Mouse (Mus musculus) midbrain, embryonic 13.5 days (tissue): ENCODE data around the gene Samd4. TPM values are rescaled to one million over a fixed set of nuclear protein-coding genes. Genes with fewer than 3 reads are reported as not detected.

Experiments used
- ATAC-seq: fragments of 200-750 bp; cut with Nextera tagmentation; 2 replicates; pipeline ENCODE4 v1.8.0; 2017; ENCODE audit warnings: mild to moderate bottlenecking, moderate TSS enrichment, moderate library complexity
- H3K27ac ChIP-seq: fragments of 300-500 bp; sonication (generic); 2 replicates; pipeline ENCODE4 v1.5.1; 2015; ENCODE audit warnings: inconsistent platforms, mild to moderate bottlenecking, moderate library complexity
- H3K27me3 ChIP-seq: fragments of 300-500 bp; sonication (generic); 2 replicates; pipeline ENCODE4 v1.6.1; 2015; ENCODE audit warnings: mild to moderate bottlenecking, inconsistent platforms
- H3K36me3 ChIP-seq: fragments of 300-500 bp; sonication (generic); 2 replicates; pipeline ENCODE4 v1.6.1; 2015; ENCODE audit warnings: mild to moderate bottlenecking, inconsistent platforms
- H3K4me1 ChIP-seq: fragments of 300-500 bp; sonication (generic); replicated peaks from 2 replicates; pipeline ENCODE4 v1.6.1; 2015; ENCODE audit warnings: inconsistent platforms
- H3K4me2 ChIP-seq: fragments of 300-500 bp; sonication (generic); replicated peaks from 2 replicates; pipeline ENCODE4 v1.6.1; 2015; ENCODE audit warnings: moderate library complexity, mild to moderate bottlenecking, inconsistent platforms
- H3K4me3 ChIP-seq: fragments of 300-500 bp; sonication (generic); replicated peaks from 2 replicates; pipeline ENCODE4 v1.5.1; 2015; ENCODE audit warnings: mild to moderate bottlenecking, inconsistent platforms
- H3K9ac ChIP-seq: fragments of 300-500 bp; sonication (generic); replicated peaks from 2 replicates; pipeline ENCODE4 v1.6.1; 2015; ENCODE audit warnings: mild to moderate bottlenecking, inconsistent platforms
- H3K9me3 ChIP-seq: fragments of 300-500 bp; sonication (generic); 2 replicates; pipeline ENCODE4 v1.6.1; 2016; ENCODE audit warnings: mild to moderate bottlenecking, inconsistent platforms
- WGBS: fragments of 180-500 bp; shearing (Covaris S2); methylation state at CpG from one replicate; pipeline ENCODE4 v1.1.7; 2015; 5-methylcytosine and 5-hydroxymethylcytosine counted together
- polyA plus RNA-seq: library from polyadenylated mRNA; unstranded; fragments of >200 nt; fragmentation: Nextera tagmentation; extraction: Ambion mirVana; gene quantifications from 2 replicates; pipeline ENCODE4 v1.2.1, GENCODE M21; 2015

Samd4 gene
- polyA plus RNA-seq, 1 experiment from 2014 or later, result 4.3 TPM

GRCm38 (mm10) chr14:46962832-46963231, 80.2 kb downstream of the Samd4 start:
- Histone ChIP-seq H3K36me3 (no peaks in the 10 kb centered on the region), H3K27me3 (no peaks in the 10 kb centered on the region), H3K4me1 (peaks cover 2% of the 10 kb centered on the region; the same call in 1 of the 2 replicates), H3K27ac (no peak overlapping the region), H3K9ac (no peak overlapping the region), H3K4me3 (no peak overlapping the region), H3K9me3 (no peaks in the 10 kb centered on the region), H3K4me2 (no peak overlapping the region)
- no peak for ATAC-seq
- WGBS, result 88% methylated on average over 5 of the region's 5 CpGs

- ATAC-seq, result peak; percentile 67; the same call in 1 of the 2 replicates
- no peaks in the 10 kb centered on the region for H3K9me3 ChIP-seq
- H3K4me1 ChIP-seq, result peaks cover 2% of the 10 kb centered on the region; the same call in 1 of the 2 replicates
- H3K9ac ChIP-seq, result no peak overlapping the region
- no peak overlapping the region for H3K27ac ChIP-seq
- H3K27me3 ChIP-seq, result no peaks in the 10 kb centered on the region
- no peaks in the 10 kb centered on the region for H3K36me3 ChIP-seq
- no peak overlapping the region for H3K4me2 ChIP-seq
- H3K4me3 ChIP-seq, result no peak overlapping the region
- 98% methylated on average over 2 of the region's 2 CpGs for WGBS
Observed at GRCm38 (mm10) chr14:46964074-46964872, 81.6 kb downstream of the Samd4 start.

- no peak overlapping the region for H3K27ac ChIP-seq
- H3K4me1 ChIP-seq, result peaks cover 2% of the 10 kb centered on the region; the same call in 1 of the 2 replicates
- no peak for ATAC-seq
- no peak overlapping the region for H3K4me3 ChIP-seq
- no peak overlapping the region for H3K4me2 ChIP-seq
- H3K36me3 ChIP-seq, result no peaks in the 10 kb centered on the region
- WGBS, result 87% methylated on average over 10 of the region's 10 CpGs
- no peaks in the 10 kb centered on the region for H3K9me3 ChIP-seq
- H3K27me3 ChIP-seq, result no peaks in the 10 kb centered on the region
- H3K9ac ChIP-seq, result no peak overlapping the region
Observed at GRCm38 (mm10) chr14:46966206-46966605, 83.6 kb downstream of the Samd4 start.

GRCm38 (mm10) chr14:46968046-46968445, 85.4 kb downstream of the Samd4 start:
- ATAC-seq, result no peak
- Histone ChIP-seq H3K27me3 (no peaks in the 10 kb centered on the region), H3K36me3 (no peaks in the 10 kb centered on the region), H3K4me3 (no peak overlapping the region), H3K4me1 (peaks cover 2% of the 10 kb centered on the region; the same call in 1 of the 2 replicates), H3K4me2 (no peak overlapping the region), H3K9me3 (no peaks in the 10 kb centered on the region), H3K9ac (no peak overlapping the region), H3K27ac (no peak overlapping the region)
- WGBS, result 70% methylated on average over 11 of the region's 11 CpGs

GRCm38 (mm10) chr14:46970673-46971072, 88.0 kb downstream of the Samd4 start:
- no peak overlapping the region for H3K27ac ChIP-seq
- peaks cover 4% of the 10 kb centered on the region; the same call in 1 of the 2 replicates for H3K4me1 ChIP-seq
- no peaks in the 10 kb centered on the region for H3K9me3 ChIP-seq
- no peak overlapping the region for H3K9ac ChIP-seq
- no peak for ATAC-seq
- H3K4me3 ChIP-seq, result no peak overlapping the region
- H3K36me3 ChIP-seq, result no peaks in the 10 kb centered on the region
- H3K27me3 ChIP-seq, result no peaks in the 10 kb centered on the region
- 83% methylated on average over 3 of the region's 3 CpGs for WGBS
- H3K4me2 ChIP-seq, result no peak overlapping the region

- Histone ChIP-seq H3K9me3 (no peaks in the 10 kb centered on the region), H3K4me2 (no peak overlapping the region), H3K27ac (no peak overlapping the region), H3K4me1 (peaks cover 4% of the 10 kb centered on the region; the same call in 1 of the 2 replicates), H3K9ac (no peak overlapping the region), H3K27me3 (no peaks in the 10 kb centered on the region), H3K4me3 (no peak overlapping the region), H3K36me3 (no peaks in the 10 kb centered on the region)
- WGBS, result 88% methylated on average over 2 of the region's 2 CpGs
- ATAC-seq, result no peak
Observed at GRCm38 (mm10) chr14:46971802-46972201, 89.1 kb downstream of the Samd4 start.

- Histone ChIP-seq H3K4me2 (no peak overlapping the region), H3K4me1 (peaks cover 4% of the 10 kb centered on the region; the same call in 1 of the 2 replicates), H3K9ac (no peak overlapping the region), H3K27ac (no peak overlapping the region), H3K9me3 (no peaks in the 10 kb centered on the region), H3K27me3 (no peaks in the 10 kb centered on the region), H3K4me3 (no peak overlapping the region), H3K36me3 (no peaks in the 10 kb centered on the region)
- ATAC-seq, result no peak
- WGBS, result 66% methylated on average over 9 of the region's 9 CpGs
Observed at GRCm38 (mm10) chr14:46974874-46975273, 92.2 kb downstream of the Samd4 start.

GRCm38 (mm10) chr14:46975969-46976368, 93.3 kb downstream of the Samd4 start:
- no peaks in the 10 kb centered on the region for H3K9me3 ChIP-seq
- no peaks in the 10 kb centered on the region for H3K27me3 ChIP-seq
- H3K4me3 ChIP-seq, result no peak overlapping the region
- no peak overlapping the region for H3K9ac ChIP-seq
- no peak overlapping the region for H3K4me2 ChIP-seq
- H3K4me1 ChIP-seq, result peaks cover 4% of the 10 kb centered on the region; the same call in 1 of the 2 replicates
- H3K36me3 ChIP-seq, result no peaks in the 10 kb centered on the region
- 92% methylated on average over 4 of the region's 4 CpGs for WGBS
- ATAC-seq, result no peak
- no peak overlapping the region for H3K27ac ChIP-seq

GRCm38 (mm10) chr14:46976712-46977111, 94.1 kb downstream of the Samd4 start:
- Histone ChIP-seq H3K4me1 (peaks cover 4% of the 10 kb centered on the region; the same call in 1 of the 2 replicates), H3K36me3 (no peaks in the 10 kb centered on the region), H3K9ac (no peak overlapping the region), H3K4me2 (no peak overlapping the region), H3K4me3 (no peak overlapping the region), H3K9me3 (no peaks in the 10 kb centered on the region), H3K27ac (no peak overlapping the region), H3K27me3 (no peaks in the 10 kb centered on the region)
- 90% methylated on average over 11 of the region's 11 CpGs for WGBS
- no peak for ATAC-seq

GRCm38 (mm10) chr14:46977660-46978059, 95.0 kb downstream of the Samd4 start:
- no peaks in the 10 kb centered on the region for H3K27me3 ChIP-seq
- WGBS, result 61% methylated on average over 10 of the region's 10 CpGs
- H3K27ac ChIP-seq, result no peak overlapping the region
- no peaks in the 10 kb centered on the region for H3K36me3 ChIP-seq
- no peak overlapping the region for H3K4me2 ChIP-seq
- no peak for ATAC-seq
- no peak overlapping the region for H3K4me3 ChIP-seq
- no peaks in the 10 kb centered on the region for H3K9me3 ChIP-seq
- no peak overlapping the region for H3K9ac ChIP-seq
- H3K4me1 ChIP-seq, result peaks cover 4% of the 10 kb centered on the region

- Histone ChIP-seq H3K4me1 (peaks cover 3% of the 10 kb centered on the region), H3K27me3 (no peaks in the 10 kb centered on the region), H3K9me3 (no peaks in the 10 kb centered on the region), H3K4me2 (no peak overlapping the region), H3K4me3 (no peak overlapping the region), H3K36me3 (no peaks in the 10 kb centered on the region), H3K9ac (no peak overlapping the region), H3K27ac (no peak overlapping the region)
- no peak for ATAC-seq
- WGBS, result 86% methylated on average over 5 of the region's 5 CpGs
Observed at GRCm38 (mm10) chr14:46979172-46979571, 96.5 kb downstream of the Samd4 start.

GRCm38 (mm10) chr14:46980736-46981438, 98.2 kb downstream of the Samd4 start:
- Histone ChIP-seq H3K36me3 (no peaks in the 10 kb centered on the region), H3K9me3 (no peaks in the 10 kb centered on the region), H3K9ac (no peak overlapping the region), H3K27ac (no peak overlapping the region), H3K4me2 (no peak overlapping the region), H3K4me3 (no peak overlapping the region), H3K4me1 (peaks cover 2% of the 10 kb centered on the region; the same call in 1 of the 2 replicates), H3K27me3 (no peaks in the 10 kb centered on the region)
- peak; percentile 31; the same call in 1 of the 2 replicates for ATAC-seq
- WGBS, result 82% methylated on average over 17 of the region's 17 CpGs
